Mouse (Mus musculus) left cerebral cortex, adult 9 months (tissue): ENCODE measurements around the gene Rac2.

Experiments used
- DNase-seq, 2 experiments: peaks; one replicate each; pipeline ENCODE4 v3.0.0; 2022; ENCODE audit warnings: low spot score in 2 of 2

The Rac2 gene

DNA sequence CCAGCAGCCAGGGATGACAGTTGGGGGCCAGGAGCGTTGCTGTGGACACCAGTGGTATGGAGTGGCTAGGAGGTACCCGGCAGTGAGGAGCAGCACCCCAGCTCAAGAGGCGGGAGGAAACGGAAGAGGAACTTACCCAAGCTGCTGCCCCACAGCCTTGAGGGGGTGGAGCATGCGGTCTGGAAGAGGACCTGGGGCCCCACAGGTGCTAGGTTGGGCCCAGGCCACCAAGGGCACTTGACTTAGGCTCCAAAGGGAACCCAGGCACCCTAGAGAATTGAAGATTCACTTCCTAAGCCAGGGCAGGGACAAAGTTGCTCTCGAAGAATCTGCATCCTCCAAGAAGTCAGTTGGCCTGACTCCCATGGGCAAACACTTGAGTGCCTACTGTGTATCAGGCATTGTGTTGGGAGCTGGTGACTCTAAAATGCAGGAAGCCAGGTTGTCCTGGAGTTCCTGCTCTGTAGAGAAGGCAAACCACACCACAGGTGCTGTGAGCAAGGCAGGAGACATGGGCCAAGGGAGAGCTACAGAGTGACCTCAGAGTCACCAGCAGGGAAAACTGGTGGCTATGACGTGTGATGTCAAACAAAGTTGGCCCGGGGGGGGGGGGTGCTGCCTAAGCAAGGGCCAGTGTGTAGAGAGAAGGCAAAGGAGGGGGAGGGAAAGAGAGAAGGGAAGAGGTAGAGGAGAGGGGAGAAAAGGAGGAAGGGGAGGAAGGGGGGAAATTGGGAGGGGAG, at the start of gene Rac2:
Gene Rac2, minus strand, starts transcription at position 126 of the 740 bp plus-strand sequence.
- no peak for DNase-seq

DNA sequence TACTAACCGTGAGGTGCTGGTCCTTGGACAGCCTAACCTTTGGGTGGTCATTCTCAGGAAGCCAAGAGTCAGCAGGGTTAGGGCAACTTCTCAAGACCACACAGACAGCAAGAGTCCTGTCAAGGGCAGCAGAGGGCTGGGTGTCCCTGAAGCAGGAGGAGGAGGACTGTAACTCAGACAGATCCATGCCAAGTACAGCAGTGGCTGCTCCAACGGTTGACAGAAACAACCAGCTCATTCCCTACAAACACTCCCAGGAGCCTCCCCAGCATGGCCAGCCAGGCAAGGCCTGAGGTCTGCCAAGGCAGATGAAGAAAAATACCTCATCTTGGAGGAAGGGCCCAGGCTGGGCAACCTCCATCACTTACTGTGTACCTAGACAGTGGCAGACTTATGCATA, 44.4 kb upstream of the Rac2 start:
- no peak for DNase-seq

DNA sequence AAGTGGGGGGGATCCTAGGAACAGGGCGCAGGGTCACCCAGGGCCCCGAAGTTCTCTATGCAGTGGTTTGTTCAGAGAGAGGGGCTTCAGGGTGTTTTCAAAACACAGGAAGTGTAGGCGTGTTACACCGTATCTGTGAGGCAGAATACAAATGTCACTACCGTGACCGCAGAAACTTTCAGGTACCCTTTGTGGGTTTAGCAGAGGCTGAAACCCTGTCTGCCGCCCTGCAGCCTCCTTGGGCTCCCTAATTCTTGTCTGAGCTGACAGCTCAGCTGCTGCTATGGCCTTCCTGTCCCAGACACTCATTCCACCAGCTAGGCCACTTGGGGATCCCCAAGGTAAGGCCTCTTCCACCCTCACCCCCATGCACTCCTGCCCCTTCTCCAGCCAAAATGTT, 42.0 kb upstream of the Rac2 start:
- DNase-seq = no peak

GRCm38 (mm10) chr15:78610705-78611462, 38.3 kb upstream of the Rac2 start:
- DNase-seq = peak; percentile 74 to 75

DNA sequence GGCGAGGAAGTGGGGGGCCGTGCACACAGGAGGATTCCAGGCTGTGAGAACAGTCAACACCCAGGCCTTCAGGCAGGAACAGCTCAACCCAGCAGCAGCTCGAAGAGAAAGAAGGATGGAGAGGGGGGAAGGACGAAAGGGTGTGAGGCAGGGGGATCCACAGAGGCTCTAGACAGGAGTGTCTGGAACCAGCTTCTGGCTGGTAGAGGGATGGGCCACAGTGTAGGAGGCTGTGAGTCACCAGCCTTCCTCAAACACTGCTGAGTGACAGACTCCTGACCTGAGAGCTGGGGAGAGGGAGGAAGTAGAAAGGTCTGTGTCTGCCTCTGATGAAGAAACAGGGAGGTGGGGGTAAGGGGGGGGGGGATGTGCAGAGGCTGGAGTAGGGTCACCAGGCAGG, 34.9 kb upstream of the Rac2 start:
- peak in 1 of 2 experiments; percentile 45 for DNase-seq

GRCm38 (mm10) chr15:78606059-78606458, 33.5 kb upstream of the Rac2 start:
- no peak for DNase-seq

- no peak for DNase-seq
Observed at GRCm38 (mm10) chr15:78605371-78605791, 32.8 kb upstream of the Rac2 start.

- DNase-seq = no peak
Observed at GRCm38 (mm10) chr15:78604255-78604654, 31.7 kb upstream of the Rac2 start.

- DNase-seq = no peak
Observed at GRCm38 (mm10) chr15:78601180-78601579, 28.6 kb upstream of the Rac2 start.

GRCm38 (mm10) chr15:78599529-78600193, 27.1 kb upstream of the Rac2 start:
- no peak for DNase-seq

DNA sequence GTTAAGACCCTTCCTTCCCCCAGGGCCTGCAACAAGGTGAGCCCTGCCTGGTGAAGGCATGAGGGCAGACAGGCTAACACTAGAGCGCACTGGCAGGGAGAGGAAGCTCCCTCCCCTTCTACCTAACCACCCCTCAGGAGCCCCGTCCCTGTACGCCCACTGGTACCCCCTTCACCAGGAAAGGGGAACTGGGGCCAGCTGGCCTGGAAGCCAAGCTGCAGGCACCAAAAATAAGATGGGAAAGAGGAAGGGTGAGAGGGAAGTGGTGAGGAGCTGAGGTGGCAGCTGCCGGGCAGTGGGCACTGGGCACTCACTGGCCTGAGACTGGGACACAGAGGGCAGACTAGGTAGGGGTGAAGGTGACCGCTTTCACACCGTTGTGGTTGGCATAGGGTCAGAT, 26.5 kb upstream of the Rac2 start:
- peak in 1 of 2 experiments; percentile 21 for DNase-seq

DNA sequence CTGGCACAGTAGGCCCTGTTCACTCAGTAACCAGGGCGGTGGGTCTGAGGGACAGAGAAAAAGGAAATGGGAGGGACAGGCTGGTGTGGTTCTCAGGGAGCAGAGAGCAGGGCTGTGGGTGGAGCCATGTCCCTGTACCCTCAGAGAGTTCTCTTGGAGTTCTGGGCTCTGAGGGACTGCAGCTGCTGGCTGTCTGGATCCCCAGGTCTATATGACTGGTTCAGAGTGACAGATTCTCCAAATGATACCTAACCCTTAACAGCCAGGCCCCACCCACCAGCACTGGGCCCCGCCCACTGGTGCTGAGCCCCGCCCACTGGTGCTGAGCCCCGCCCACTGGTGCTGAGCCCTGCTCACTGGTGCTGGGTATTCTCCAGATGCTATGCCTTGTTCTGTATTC, 25.1 kb upstream of the Rac2 start:
- no peak for DNase-seq

- DNase-seq = peak in 1 of 2 experiments; percentile 44
Observed at GRCm38 (mm10) chr15:78596914-78597313, 24.3 kb upstream of the Rac2 start, which contains the start of gene Cyth4. Gene Cyth4, plus strand, starts transcription at chr15:78597047.

GRCm38 (mm10) chr15:78596504-78596903, 23.9 kb upstream of the Rac2 start:
- DNase-seq = no peak

DNA sequence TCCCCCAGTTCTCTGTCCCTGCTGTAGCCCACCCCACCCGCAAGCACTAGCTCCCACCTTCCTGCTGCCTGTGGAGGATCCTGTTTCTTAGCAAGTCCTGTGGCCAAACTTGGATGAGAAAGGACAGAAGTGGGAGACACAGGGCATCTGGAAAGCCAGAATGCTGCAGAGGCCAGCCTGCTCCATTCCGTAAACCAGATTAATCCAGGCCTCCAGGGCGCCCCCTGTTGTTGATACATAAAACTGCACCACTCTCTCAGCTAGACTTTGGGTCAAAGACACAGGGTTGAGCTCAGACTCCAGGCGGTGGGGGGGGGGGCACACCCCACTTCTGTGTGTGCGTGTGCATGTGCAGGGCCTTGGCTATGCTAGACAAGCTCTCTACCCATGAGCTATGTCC, 22.9 kb upstream of the Rac2 start:
- no peak for DNase-seq

DNA sequence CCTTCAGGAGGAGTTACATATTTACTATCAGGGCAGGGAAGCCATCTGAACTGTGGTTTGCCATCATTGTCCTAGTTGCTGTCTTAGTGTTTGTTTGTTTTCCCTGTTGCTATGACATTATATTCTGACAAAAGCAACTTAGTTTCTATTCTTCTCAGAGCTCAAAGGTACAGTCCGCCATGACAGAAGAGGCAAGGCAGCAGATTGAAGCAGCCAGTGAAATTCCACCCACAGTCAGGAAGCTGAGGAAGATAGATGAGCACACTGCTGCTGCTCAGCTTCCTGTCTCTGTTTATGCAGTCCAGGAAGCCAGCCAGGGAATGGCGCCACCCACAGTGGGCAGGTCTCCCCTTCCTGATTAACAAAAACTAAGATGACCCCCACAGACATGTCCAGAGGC, 22.2 kb upstream of the Rac2 start:
- DNase-seq = no peak

DNA sequence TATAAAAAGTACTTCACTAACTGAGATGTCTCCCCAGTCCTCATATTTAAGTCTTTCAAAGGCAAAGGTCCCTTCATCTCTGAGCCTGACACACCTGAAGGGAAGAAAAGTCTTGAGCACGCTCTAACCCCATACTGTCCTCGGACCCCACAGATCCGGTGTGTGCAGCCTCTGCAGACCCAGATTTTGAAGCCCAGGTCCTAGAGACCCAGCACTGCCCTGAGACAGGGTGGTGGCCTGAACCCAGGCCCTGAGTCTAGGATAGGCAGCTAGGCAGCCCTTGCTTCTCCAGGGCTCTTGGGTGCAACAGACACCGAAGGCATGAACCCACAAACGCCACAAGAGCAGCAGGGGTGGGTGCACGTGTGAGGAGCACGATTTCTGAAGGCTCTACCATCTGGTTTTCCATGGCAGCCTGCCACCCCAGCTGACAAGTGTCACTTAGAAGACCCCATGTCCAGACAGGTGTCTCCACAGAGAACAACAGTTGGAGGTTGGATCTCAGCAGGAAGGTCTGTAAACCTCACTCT, 21.4 kb upstream of the Rac2 start:
- no peak for DNase-seq

- no peak for DNase-seq
Observed at GRCm38 (mm10) chr15:78592452-78592968, 19.9 kb upstream of the Rac2 start.

DNA sequence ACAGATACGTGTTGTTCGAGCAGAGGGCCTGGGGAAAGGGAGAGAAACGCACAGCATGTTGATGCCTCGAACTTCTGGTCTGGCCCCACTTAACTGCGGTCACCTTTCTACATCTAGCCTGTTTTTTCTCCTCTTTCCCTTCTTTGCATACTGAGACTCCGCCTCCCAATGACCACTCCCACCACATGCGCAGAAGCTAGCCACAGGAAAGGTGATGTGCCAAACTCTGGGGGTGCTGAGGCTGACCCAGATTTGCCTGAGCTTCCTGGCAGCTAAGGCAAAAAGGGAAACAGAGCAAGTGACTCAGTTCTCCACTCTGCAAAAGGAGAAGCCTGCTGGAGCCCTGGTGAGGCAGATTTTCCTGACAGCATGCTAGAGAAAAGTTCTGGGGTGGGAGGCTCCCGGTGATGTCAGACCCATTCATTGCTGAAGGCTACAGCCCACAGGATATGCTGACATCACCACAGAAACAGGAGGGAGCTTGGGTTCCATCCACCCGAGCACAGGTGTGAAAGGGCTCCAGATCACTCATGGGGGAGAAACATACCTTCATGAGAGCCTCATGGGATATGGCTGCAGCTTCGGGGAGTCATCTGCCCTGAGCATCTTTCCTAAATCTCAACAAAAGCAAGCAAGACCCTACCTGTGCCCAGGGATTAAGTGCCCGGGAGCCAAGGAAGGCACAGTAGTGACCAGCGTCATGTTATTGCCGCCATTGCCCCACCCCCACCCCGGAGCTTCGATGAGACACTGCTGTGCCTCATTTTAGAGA, 19.3 kb upstream of the Rac2 start:
- DNase-seq = no peak

GRCm38 (mm10) chr15:78590785-78591184, 18.2 kb upstream of the Rac2 start:
- no peak for DNase-seq

- DNase-seq = no peak
Observed at GRCm38 (mm10) chr15:78589936-78590335, 17.4 kb upstream of the Rac2 start.
